Mouse (Mus musculus) heart, postnatal 0 days (tissue): ENCODE data around the gene Mcts1.

ENCODE experiments used
- CTCF ChIP-seq: IDR thresholded peaks from 2 replicates; pipeline ENCODE4 v1.5.1; 2016; ENCODE audit warnings: antibody characterized with exemption, control low read depth, low read depth
- EP300 ChIP-seq: IDR thresholded peaks from 2 replicates; pipeline ENCODE4 v1.6.1; 2016; ENCODE audit warnings: antibody characterized with exemption, low read depth

DNA sequence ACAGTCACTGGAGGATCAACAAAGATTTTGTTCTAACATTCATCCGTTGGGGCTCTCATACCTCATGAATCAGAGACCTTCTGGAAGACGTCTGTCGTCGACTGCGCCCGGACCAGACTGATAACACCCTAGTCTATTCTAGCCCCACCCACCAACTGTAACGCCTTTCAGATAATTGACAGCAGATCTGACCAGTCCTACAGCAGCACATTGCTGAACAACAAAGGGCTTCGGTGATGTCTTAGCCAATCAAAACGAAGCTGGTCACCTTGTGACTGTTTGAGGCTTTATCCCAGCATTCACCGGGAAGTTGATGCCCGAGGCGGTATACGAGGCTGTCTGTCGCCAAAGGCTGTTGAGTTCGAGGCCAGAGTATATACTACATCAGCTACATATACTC, 24.3 kb upstream of the Mcts1 start, which contains the start of gene Cul4b:
- no peak for TF ChIP-seq CTCF
- TF ChIP-seq EP300, result no peak
